Mouse (Mus musculus) embryo, embryonic 11.5 days (tissue): ENCODE data around the gene Nectin4.

ENCODE experiments used
- DNase-seq: peaks from one replicate; pipeline ENCODE4 v3.0.0-alpha.2; 2012; ENCODE audit warnings: low read depth, low spot score

Nectin4 gene

DNA sequence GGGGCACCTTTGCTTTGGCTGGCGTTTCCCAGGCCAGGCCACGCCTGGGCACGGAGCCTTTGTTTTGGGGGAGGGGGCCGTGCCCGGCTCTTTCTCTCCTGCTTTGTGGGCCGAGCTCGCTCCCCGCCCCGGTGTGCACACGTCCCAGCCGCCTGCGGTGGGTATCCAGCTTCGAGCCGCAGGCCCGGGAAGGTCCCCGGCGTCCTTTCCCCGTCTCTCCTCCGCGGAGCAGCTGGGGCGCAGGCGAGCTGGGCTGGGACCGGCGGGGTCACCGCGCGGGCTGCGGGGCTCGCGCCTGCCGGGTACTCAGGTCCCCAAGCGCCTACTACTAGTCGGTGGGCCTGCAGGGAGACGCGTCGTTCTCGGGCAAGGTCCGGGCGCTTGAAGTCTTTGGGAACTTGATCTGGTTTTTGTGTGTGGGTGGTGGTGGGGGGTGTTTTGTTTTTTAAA is 41.6 kb downstream of the Nectin4 start:
- DNase-seq: no peak

DNA sequence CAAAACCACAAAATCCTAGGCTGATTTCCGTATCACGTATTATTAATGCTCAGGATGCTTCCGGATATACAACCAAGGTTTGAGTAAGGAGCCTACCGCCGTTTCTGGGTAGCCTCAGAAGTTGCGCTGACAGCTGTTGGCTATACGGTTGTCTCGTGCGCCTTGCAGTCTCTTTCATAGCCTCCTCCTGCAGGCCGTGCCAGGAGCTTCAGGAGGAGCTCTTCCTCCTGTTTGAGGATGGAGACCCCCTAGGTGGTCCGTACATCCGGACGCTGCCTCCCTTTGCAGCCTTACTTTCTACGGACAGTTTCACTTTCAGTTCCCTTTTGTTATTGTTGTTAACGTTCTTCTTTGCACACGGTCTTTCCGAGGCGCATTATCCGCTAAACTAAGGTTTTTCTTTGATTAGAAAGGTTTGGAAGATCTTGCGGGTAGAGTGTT is 42.1 kb downstream of the Nectin4 start:
- peak; percentile 31 for DNase-seq

DNA sequence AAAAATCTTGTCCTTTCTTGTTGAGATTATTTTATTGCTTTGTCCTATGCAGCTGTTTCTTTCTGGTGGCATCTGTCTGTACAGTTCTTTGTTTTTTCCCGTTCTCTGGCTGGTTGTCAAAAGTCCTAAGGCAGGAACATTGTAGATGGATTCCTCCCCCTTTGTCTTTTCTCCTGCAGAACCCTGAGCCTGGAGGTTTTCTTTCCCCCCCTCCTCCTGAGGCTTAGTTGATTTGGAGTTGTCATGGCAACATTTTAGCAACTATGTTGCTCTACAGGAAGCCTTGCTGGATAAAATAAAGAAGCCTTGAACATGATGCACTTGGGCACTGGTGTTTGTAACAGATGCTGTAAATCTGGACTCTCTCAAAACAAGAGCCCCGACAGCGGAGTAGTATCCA is 42.5 kb downstream of the Nectin4 start:
- DNase-seq: no peak

DNA sequence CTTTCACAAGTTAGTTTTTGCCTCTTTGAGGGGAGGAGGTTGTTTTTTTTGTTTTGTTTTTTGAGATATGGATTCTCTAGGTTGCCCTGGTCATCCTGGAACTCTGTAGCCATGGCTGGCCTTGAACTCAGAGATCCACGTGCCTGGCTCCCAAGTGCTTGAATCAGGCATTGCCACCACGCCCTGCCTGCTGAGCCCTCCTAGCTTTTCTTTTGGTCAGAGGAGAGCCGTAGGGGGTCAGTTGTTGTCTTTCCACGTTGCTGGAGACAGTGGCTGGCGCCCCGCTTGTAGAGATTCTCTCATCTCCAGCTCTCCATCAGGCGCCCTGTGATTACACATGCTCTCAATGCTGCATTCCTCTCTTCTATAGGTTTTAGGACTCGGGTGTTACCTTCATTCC is 43.7 kb downstream of the Nectin4 start:
- DNase-seq: no peak

DNA sequence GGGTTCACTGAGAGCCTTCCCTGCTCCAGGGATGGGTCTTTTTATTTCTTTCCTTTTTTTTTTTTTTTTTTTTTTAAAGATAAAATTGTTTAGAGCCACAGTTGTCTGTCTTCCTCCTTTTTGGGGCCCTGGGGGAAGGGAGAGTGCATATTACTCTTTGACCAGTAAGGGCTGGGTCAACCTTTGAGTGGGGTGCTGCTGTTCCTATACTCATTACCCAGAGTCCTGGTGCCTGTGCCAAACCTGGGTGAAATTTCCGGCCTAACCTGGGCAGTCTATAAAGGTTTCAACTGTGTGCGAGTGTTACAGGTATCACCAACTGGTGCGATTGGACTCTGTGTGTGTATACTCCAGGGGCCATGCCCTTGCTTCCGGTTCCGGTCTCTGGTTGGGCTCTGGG is 48.8 kb downstream of the Nectin4 start, which contains the start of gene Tstd1:
Gene Tstd1 (plus strand): TSS at position 213 of the 400 bp plus-strand sequence.
- no peak for DNase-seq

DNA sequence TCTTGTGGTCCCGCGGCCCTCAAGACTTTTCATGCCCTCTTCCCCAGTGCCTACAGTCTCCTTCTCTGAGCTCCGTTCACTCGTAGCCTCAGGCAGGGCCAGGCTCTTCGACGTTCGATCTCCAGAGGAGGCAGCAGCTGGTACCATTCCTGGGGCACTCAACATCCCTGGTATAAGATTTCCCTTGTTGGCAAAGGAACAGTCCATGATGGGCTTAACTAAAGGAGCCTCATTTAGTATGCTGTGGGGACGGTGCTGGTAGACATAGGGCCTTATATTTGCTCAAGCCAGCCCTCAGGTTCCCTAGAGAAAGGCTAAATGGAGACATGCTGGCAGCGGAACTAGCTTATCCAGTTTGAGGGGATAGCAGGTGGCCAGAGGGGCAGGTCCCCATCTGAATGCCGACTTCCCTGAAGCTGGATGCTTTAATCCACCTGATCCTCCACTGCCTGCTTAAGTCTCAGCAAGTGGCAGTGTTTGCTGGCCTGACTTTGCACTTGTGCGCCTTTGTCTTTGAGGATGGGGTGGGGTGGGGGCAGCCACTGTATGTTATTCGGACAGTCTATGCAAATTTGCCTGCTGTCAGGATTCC is 49.5 kb downstream of the Nectin4 start:
- DNase-seq: no peak

DNA sequence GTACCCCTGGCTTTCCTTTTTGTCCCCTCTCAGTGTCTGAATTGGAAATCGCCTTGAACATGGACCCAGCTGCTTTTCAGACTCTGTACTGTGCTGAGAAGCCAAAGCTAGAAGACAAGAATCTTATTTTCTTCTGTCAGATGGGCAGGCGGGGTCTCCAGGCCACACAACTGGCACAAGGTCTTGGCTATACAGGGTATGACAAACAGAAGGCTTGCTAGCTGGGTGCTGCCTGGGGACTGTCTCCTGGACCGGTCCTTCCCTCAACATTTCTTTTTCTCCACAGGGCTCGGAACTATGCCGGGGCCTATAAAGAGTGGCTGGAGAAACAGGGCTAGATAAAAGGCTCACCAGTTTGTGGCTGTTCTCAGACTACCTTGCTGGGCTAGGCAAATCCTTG is 50.0 kb downstream of the Nectin4 start:
- DNase-seq: no peak

DNA sequence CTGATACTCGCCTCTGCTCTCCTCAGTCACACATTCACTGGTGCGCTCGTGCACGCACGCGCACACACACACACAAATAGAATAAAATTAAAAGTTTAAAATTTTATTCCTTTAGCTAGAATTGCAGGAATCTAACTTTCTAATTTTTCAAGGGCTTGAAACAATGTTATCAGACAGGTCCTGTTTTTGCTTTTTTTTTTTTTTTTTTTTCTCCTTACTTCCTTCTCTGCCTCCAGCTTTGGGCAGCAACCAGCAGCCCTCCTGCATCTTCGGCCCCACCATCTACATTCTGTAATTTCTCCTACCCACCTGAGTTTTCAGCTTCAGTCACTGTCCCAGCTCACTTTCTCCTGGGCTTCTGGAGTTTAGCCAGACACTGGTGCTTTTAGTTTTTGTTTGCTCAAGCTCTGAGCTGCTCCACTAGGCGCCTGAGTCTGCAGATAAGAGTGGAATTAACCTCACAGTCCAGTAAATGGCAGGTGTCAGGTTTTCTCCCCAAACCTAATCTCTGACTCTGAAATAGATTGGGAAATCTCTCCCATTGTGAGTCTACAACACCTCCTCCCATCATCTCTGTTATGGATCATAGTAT is 52.7 kb downstream of the Nectin4 start:
- no peak for DNase-seq

DNA sequence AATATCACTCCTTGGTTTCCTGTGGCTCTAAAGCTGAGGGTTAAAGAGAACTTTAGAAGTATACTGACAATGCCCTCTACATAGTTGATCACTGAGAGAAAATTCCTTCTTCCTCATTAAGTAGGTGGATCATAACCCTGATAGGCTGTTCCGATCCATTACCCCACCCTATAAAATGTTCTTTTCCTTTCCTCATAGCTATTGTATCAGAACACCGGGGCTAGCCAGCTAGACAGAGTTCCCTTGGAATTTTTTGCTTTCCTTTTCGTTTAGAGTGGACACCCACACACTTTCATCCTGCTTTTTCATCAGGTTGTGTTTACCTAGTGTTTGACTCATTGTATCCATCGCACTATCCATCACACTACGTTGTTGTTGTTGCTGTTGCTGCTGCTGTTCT is 54.7 kb downstream of the Nectin4 start:
- no peak for DNase-seq

DNA sequence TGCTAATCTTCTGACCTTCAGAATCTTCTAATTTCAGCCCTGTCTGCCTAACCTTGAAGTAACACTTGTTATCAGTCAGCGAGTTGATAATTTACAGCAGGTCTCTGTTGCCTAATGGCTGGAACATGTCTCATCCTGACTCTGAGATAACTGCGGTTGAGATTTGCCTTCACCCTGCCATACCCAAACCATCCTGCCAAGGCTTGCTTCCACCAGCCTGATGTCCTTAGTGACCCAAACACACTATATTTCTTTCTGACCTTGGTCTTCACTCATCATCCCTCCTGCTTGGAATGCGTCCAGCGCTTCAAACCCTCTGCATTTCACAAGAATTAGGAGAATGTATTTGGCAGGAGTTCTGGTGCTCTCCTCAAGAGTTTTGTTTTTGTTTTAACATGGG is 55.2 kb downstream of the Nectin4 start:
- DNase-seq: no peak

DNA sequence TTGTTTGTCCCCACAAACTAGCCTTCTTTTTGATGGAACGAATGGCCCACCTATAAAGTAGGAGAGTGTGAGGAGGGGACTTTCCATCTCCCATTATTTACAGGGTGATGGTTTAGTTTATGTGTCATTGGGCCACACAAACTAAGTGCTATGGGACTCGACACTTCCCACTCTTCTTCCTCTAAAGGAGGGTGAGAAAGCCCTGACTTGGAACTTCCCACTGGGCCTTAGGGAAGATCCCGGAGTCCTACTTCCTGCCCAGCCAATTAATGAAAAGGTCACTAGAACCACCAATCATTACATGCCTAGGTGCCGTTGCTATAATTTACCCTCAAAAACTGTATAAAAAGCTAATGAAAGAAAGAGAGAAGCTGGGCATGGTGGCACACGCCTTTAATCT is 62.3 kb downstream of the Nectin4 start:
- DNase-seq: no peak

DNA sequence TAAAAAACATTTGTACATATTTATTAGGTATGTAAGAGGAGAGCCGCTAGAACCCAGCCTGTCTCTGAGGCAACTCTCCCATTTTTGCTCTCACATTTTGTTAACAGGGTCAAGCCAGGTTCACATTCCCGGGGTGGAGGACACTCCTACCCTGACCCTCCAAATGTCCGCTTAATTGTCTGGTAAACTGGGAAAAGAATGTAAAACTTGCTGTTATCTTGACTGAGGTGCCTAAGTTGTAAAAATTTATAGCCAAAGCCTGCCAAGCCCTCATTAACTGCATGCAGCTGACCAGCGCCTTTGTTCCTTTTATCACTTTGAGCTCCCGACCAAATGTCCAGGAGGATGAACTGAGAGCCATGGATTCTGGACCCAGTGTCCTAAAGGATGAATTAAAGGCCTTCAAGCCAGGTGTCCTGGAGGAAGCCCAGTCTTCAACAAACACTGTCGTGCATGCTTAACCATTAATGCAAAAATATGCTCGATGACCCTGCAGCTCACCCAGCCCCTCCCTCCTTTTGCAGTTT is 65.5 kb downstream of the Nectin4 start:
- DNase-seq: no peak

DNA sequence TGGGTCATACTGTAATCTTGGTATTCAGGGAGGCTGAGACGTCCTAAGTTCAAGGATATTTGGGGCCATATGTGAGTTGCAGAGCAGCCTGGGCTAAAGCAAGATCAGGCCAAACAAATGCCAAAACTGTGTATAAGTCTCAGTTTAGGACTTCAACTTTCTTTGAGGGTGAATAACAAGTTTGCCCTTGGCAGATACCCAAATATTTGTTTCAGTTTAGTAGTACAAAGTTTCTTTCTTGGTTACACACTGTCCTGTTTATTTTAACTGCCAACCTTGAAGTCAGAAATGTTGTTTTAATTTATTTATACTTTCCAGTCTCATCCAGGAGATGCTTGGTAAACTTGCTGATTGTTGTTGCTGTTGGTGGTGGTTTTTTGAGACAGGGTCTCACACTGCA is 66.1 kb downstream of the Nectin4 start:
- DNase-seq: no peak

DNA sequence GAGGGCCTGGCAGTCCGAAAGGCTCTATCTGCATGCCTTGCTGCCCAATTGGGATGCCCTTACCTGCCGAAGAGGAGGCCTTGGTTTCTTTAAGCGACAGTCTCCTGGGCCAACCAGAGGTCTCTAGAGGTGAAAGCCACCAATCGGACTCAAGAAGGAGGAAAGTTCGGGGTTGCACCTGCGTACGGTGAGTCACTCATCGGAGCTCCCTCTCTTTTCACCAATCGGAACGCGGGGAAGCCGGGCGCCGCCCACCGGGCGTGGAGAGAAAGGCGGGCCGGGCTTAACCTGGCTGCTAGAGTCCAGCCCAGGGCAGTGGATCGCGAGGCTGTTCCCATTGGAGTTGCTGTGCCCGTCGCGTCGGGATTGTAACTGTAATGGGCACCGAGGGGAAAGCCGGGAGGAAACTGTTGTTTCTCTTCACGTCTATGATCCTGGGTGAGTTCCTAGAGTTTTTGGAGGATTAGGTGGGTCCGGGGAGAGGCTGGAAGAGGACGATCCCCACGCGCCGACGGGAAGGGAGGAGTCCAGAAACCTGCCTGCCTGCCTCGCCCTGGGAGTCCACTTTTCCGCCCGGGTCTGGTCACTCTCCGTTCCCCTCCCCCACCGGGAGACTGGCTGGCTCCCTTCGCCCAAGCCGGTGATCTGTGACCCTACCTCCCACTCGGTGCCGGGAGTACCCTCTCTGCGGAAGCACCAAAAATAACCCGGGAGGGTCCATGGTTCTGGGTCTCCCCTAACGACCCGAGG is 67.5 kb downstream of the Nectin4 start, which contains the start of gene F11r:
Gene F11r (plus strand): TSS at position 272 of the 750 bp plus-strand sequence.
- DNase-seq: no peak
